Mouse (Mus musculus) lung, adult 2 months (tissue): ENCODE results near the gene Baz2b.

Experiments used
- CTCF ChIP-seq: fragments of 200-500 bp; IDR thresholded peaks from 2 replicates; pipeline ENCODE4 v1.5.1; 2011; ENCODE audit warnings: mild to moderate bottlenecking, low read length, control low read depth; ENCODE audit not compliant: insufficient read depth
- POLR2A ChIP-seq: fragments of 200-500 bp; IDR thresholded peaks from 2 replicates; pipeline ENCODE4 v1.6.1; 2011; ENCODE audit warnings: low read depth, mild to moderate bottlenecking, control low read depth, low read length, borderline replicate concordance; ENCODE audit errors: extremely low read depth

GRCm38 (mm10) chr2:60118684-60119558 is 90.7 kb downstream of the Baz2b start:
- TF ChIP-seq CTCF = no peak
- TF ChIP-seq POLR2A = no peak
